Mouse (Mus musculus): ENCODE results near the gene Nacc1. TPM values are rescaled to one million over a fixed set of nuclear protein-coding genes. Genes with fewer than 3 reads are reported as not detected.
"Not testable (repeated sequence)": the region's sequence is repeated elsewhere in the genome, so short reads cannot be mapped to it uniquely, and the experiment has no call there.

Gene Nacc1
- total RNA-seq, 2 experiments from 2014 or later = 95.5 to 96.8 TPM

- DNase-seq (ENCODE audit: extremely low spot score in 1 of 2, low spot score in 2 of 2) = no peak
- no peak overlapping the region for H3K4me3 ChIP-seq
- H3K27ac ChIP-seq = no peak overlapping the region
- TF ChIP-seq CTCF (IDR thresholded peaks at IDR 0.05) = no peak
- intact Hi-C loops (cut with DNase I) = no loop called here
Measured at GRCm38 (mm10) chr8:84695140-84695539, 7.5 kb upstream of the Nacc1 start.

DNA sequence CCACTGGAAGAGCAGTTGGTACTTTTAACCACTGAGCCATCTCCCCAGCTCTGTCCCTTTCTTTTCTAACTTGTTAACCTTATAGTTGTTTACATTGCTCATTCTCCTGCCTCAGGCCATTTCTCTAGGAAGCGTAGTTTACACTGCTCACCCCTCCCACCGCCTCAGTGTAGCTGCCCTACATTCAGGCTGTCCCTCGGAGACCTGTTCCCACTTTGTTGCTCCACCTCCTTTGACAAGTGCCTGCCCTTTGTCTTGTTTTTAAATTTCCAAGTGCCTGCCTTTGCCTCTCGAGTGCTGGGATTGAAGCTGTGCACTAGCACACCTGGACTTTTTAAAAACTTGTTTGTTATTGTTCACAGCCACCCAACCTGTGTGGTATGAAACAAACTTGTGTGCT is 5.7 kb upstream of the Nacc1 start:
- DNase-seq (ENCODE audit: extremely low spot score in 1 of 2, low spot score in 2 of 2) = no peak
- intact Hi-C loops (cut with DNase I) = no loop called here
- no peak for TF ChIP-seq CTCF (IDR thresholded peaks at IDR 0.05)
- Histone ChIP-seq H3K27ac (no peak overlapping the region), H3K4me3 (no peak overlapping the region)

GRCm38 (mm10) chr8:84689091-84689915 is 1.6 kb upstream of the Nacc1 start:
- Histone ChIP-seq H3K4me3 (peak overlapping the region; percentile 61), H3K27ac (peak overlapping the region; percentile 85)
- DNase-seq (ENCODE audit: extremely low spot score in 1 of 2, low spot score in 2 of 2) = peak; percentile 89 to 90
- intact Hi-C loops (cut with DNase I) = loop anchor here (1.0 kb wide), 1 partner anchor 24 kb away; no protein-coding TSS in a partner anchor
- no peak; the same call in 1 of the 2 replicates for TF ChIP-seq CTCF (IDR thresholded peaks at IDR 0.05)

- H3K4me3 ChIP-seq = peak overlapping the region; percentile 96
- DNase-seq (ENCODE audit: extremely low spot score in 1 of 2, low spot score in 2 of 2) = no peak
- TF ChIP-seq CTCF (IDR thresholded peaks at IDR 0.05) = no peak
- intact Hi-C loops (cut with DNase I) = loop anchor here (1.0 kb wide), 1 partner anchor 25 kb away; the partner anchor contains the start of gene Ier2
- peak overlapping the region; percentile 94 for H3K27ac ChIP-seq
Measured at GRCm38 (mm10) chr8:84687003-84687704, 508 bp downstream of the Nacc1 start.

- peak within 1 kb of the TSS; percentile 96 for H3K4me3 ChIP-seq
- H3K27ac ChIP-seq = peak within 1 kb of the TSS; percentile 94
- no peak for DNase-seq (ENCODE audit: extremely low spot score in 1 of 2, low spot score in 2 of 2)
- intact Hi-C loops (cut with DNase I) = loop anchor here (1.0 kb wide), 1 partner anchor 24 kb away; the partner anchor contains the start of gene Ier2
- no peak for TF ChIP-seq CTCF (IDR thresholded peaks at IDR 0.05)
Measured at GRCm38 (mm10) chr8:84686191-84687002, 1.3 kb downstream of the Nacc1 start, which contains the start of gene Trmt1. Gene Trmt1, plus strand, starts transcription at chr8:84686307.

GRCm38 (mm10) chr8:84684537-84684936 is 3.1 kb downstream of the Nacc1 start:
- H3K27ac ChIP-seq = peak overlapping the region; percentile 28; the same call in 1 of the 2 replicates
- intact Hi-C loops (cut with DNase I) = no loop called here
- no peak for TF ChIP-seq CTCF (IDR thresholded peaks at IDR 0.05)
- DNase-seq (ENCODE audit: extremely low spot score in 1 of 2, low spot score in 2 of 2) = no peak
- no peak overlapping the region for H3K4me3 ChIP-seq

- Histone ChIP-seq H3K27ac (no peak overlapping the region), H3K4me3 (no peak overlapping the region)
- intact Hi-C loops (cut with DNase I) = no loop called here
- no peak for TF ChIP-seq CTCF (IDR thresholded peaks at IDR 0.05)
- DNase-seq (ENCODE audit: extremely low spot score in 1 of 2, low spot score in 2 of 2) = no peak
Measured at GRCm38 (mm10) chr8:84682257-84682656, 5.4 kb downstream of the Nacc1 start.

DNA sequence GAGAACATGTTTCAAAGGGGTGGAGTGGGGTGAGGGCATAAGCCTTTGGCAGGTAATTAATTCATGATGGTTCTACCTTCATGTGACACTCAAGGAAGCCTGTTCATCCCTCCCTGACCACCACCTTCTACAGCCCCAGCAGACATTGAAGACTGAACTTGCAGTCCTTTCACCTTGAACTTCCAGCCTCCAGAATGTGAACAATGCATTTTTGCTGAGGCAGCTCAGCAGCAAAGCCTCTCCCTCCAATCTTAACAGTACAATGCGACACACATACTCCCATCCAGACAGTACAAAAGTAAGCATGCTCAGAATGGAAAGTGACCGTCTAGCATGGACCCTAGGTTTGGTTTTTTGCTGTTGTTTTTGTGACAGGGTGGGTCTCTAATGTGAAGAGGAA is 6.2 kb downstream of the Nacc1 start:
- Histone ChIP-seq H3K4me3 (no peak overlapping the region), H3K27ac (no peak overlapping the region)
- no peak for TF ChIP-seq CTCF (IDR thresholded peaks at IDR 0.05)
- DNase-seq (ENCODE audit: extremely low spot score in 1 of 2, low spot score in 2 of 2) = no peak
- intact Hi-C loops (cut with DNase I) = no loop called here

DNA sequence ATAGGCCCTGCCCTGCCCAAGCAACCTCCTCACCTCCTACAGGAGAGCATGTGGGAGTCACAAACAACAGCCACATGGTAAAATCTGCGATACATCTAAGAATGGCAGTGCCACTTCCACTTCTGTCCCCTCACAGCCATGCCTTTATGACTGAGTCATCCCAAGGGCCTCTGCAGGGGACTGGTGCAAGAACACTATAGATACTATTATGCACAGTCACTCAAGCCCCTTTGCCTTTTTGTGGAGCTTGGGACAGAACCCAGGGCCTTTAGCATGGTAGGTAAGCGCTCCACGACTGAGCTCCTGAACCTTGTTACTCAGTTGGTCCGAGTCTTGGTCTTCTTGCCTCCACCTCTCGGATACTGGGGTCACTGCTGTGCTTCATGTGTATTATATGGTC is 10.4 kb downstream of the Nacc1 start:
- no peak overlapping the region for H3K27ac ChIP-seq
- intact Hi-C loops (cut with DNase I) = no loop called here
- no peak overlapping the region for H3K4me3 ChIP-seq
- TF ChIP-seq CTCF (IDR thresholded peaks at IDR 0.05) = no peak
- DNase-seq (ENCODE audit: extremely low spot score in 1 of 2, low spot score in 2 of 2) = no peak

DNA sequence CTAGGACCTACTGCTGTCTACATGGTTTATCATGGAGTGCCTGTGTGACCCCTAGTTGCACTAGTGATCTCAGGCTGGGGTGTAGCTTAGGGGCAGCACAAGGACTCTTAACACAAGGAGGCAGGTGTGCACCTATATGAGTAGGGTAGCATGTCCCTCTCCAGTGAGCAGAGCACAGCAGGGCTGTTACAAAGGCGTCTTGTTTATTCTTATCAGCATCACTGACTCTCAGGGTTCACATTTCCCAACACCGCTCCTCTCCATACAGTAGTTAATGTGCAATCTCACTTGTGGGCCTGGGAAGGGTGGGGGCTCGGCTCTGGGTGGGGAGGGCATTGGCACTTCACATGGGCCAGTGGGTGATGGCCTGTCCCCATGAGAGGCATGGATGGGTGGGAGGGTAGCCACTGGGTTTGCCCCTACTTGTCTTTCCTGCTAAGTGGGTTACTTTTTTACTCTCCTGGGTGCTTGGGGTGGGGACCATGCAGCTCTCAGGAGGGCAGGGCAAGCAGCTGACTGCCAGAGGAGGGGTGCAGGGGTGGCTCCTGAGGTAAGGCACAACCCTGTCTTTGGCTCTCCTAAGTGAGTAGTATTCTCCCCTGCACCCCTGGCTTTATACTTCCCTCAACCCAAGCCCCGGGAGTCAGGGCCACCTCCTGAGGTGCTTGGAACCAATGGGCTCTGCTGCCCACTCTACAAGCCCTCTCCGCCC is 17.2 kb downstream of the Nacc1 start:
- intact Hi-C loops (cut with DNase I); DNase-seq (ENCODE audit: extremely low spot score in 1 of 2, low spot score in 2 of 2); H3K27ac ChIP-seq; H3K4me3 ChIP-seq: not testable (repeated sequence)
